Mouse (Mus musculus) embryonic facial prominence, embryonic 11.5 days (tissue): ENCODE measurements around the gene Zmiz1. TPM values are rescaled to one million over a fixed set of nuclear protein-coding genes. Genes with fewer than 3 reads are reported as not detected.
A peak's percentile ranks its signal among the peaks of the same experiment; 100 is the strongest.

Experiments
- ATAC-seq: fragments of 200-750 bp; cut with Nextera tagmentation; replicated peaks from 2 replicates; pipeline ENCODE4 v1.8.0; 2017; ENCODE audit warnings: low read depth; ENCODE audit not compliant: insufficient number of reproducible peaks, low FRiP score, low TSS enrichment
- DNase-seq: peaks from one replicate; pipeline ENCODE4 v3.0.0-alpha.2; 2015; ENCODE audit warnings: low spot score
- H3K27ac ChIP-seq: fragments of 300-500 bp; sonication (generic); replicated peaks from 2 replicates; pipeline ENCODE4 v1.5.1; 2014; ENCODE audit warnings: mild to moderate bottlenecking, low read depth, low read length, control low read depth
- H3K27me3 ChIP-seq: fragments of 300-500 bp; sonication (generic); 2 replicates; pipeline ENCODE4 v1.6.1; 2014; ENCODE audit warnings: mild to moderate bottlenecking, low read length, moderate library complexity, mixed read lengths; ENCODE audit not compliant: control insufficient read depth, insufficient read depth
- H3K36me3 ChIP-seq: fragments of 300-500 bp; sonication (generic); replicated peaks from 2 replicates; pipeline ENCODE4 v1.6.1; 2014; ENCODE audit warnings: low read depth, mild to moderate bottlenecking, low read length, moderate library complexity, mixed read lengths; ENCODE audit not compliant: control insufficient read depth, insufficient read depth
- H3K4me1 ChIP-seq: fragments of 300-500 bp; sonication (generic); 2 replicates; pipeline ENCODE4 v1.6.1; 2014; ENCODE audit warnings: low read length, mixed read lengths; ENCODE audit not compliant: control insufficient read depth, insufficient read depth
- H3K4me2 ChIP-seq: fragments of 300-500 bp; sonication (generic); 2 replicates; pipeline ENCODE4 v1.6.1; 2014; ENCODE audit warnings: low read depth, mild to moderate bottlenecking, control low read depth, low read length, moderate library complexity
- H3K4me3 ChIP-seq: fragments of 300-500 bp; sonication (generic); 2 replicates; pipeline ENCODE4 v1.5.1; 2014; ENCODE audit warnings: low read depth, low read length, control low read depth
- H3K9ac ChIP-seq: fragments of 300-500 bp; sonication (generic); replicated peaks from 2 replicates; pipeline ENCODE4 v1.6.1; 2014; ENCODE audit warnings: mild to moderate bottlenecking, control low read depth, low read length
- H3K9me3 ChIP-seq: fragments of 300-500 bp; sonication (generic); replicated peaks from 2 replicates; pipeline ENCODE4 v1.6.1; 2016; ENCODE audit warnings: mild to moderate bottlenecking, low read length, inconsistent platforms, mixed read lengths; ENCODE audit not compliant: control insufficient read depth
- WGBS: fragments of 180-500 bp; shearing (Covaris S2); extraction: QIAGEN DNeasy Blood & Tissue Kit; methylation state at CpG from one replicate; pipeline ENCODE4 v1.1.7; 2014; 5-methylcytosine and 5-hydroxymethylcytosine counted together
- polyA plus RNA-seq: library from polyadenylated mRNA; unstranded; fragments of >200 nt; fragmentation: Nextera tagmentation; extraction: Ambion mirVana; gene quantifications from 2 replicates; pipeline ENCODE4 v1.2.1, GENCODE M21; 2014

Gene Zmiz1
- polyA plus RNA-seq, 1 experiment from 2014 or later: 27.7 TPM

- ATAC-seq (0 out of 2 replicates have a peak, but pooled peaks have one; percentile 11), DNase-seq (no peak)
- Histone ChIP-seq H3K27me3 (no peaks in the 10 kb centered on the region), H3K9me3 (no peaks in the 10 kb centered on the region), H3K36me3 (no peaks in the 10 kb centered on the region), H3K4me2 (no peak overlapping the region), H3K4me1 (peaks cover 4% of the 10 kb centered on the region), H3K4me3 (no peak overlapping the region), H3K9ac (no peak overlapping the region), H3K27ac (no peak overlapping the region)
- 79% methylated on average over 3 of the region's 3 CpGs for WGBS
Observed at GRCm38 (mm10) chr14:25479841-25480252, 20.9 kb downstream of the Zmiz1 start.

GRCm38 (mm10) chr14:25480443-25480842 is 21.5 kb downstream of the Zmiz1 start:
- Histone ChIP-seq H3K4me3 (no peak overlapping the region), H3K36me3 (no peaks in the 10 kb centered on the region), H3K9ac (no peak overlapping the region), H3K4me2 (no peak overlapping the region), H3K9me3 (no peaks in the 10 kb centered on the region), H3K27ac (no peak overlapping the region), H3K4me1 (peaks cover 4% of the 10 kb centered on the region), H3K27me3 (no peaks in the 10 kb centered on the region)
- DNase-seq: no peak
- no peak for ATAC-seq
- WGBS: 80% methylated on average over 4 of the region's 4 CpGs

GRCm38 (mm10) chr14:25480916-25481666 is 22.1 kb downstream of the Zmiz1 start:
- Histone ChIP-seq H3K9ac (no peak overlapping the region), H3K4me2 (no peak overlapping the region), H3K9me3 (no peaks in the 10 kb centered on the region), H3K27ac (no peak overlapping the region), H3K36me3 (no peaks in the 10 kb centered on the region), H3K4me1 (peaks cover 4% of the 10 kb centered on the region), H3K4me3 (no peak overlapping the region), H3K27me3 (no peaks in the 10 kb centered on the region)
- DNase-seq (no peak), ATAC-seq (no peak)
- WGBS: 55% methylated on average over 20 of the region's 20 CpGs

- Histone ChIP-seq H3K4me2 (no peak overlapping the region), H3K9ac (no peak overlapping the region), H3K36me3 (no peaks in the 10 kb centered on the region), H3K27ac (no peak overlapping the region), H3K9me3 (no peaks in the 10 kb centered on the region), H3K27me3 (no peaks in the 10 kb centered on the region), H3K4me1 (no peaks in the 10 kb centered on the region; the same call in 1 of the 2 replicates), H3K4me3 (no peak overlapping the region)
- 86% methylated on average over 11 of the region's 11 CpGs for WGBS
- no peak for ATAC-seq
- no peak for DNase-seq
Observed at GRCm38 (mm10) chr14:25481667-25482331, 22.8 kb downstream of the Zmiz1 start.

- H3K27me3 ChIP-seq: no peaks in the 10 kb centered on the region
- no peak overlapping the region for H3K27ac ChIP-seq
- DNase-seq: no peak
- H3K36me3 ChIP-seq: no peaks in the 10 kb centered on the region
- 65% methylated on average over 5 of the region's 5 CpGs for WGBS
- no peak overlapping the region for H3K4me2 ChIP-seq
- H3K4me1 ChIP-seq: no peaks in the 10 kb centered on the region; the same call in 1 of the 2 replicates
- no peak overlapping the region for H3K9ac ChIP-seq
- no peaks in the 10 kb centered on the region for H3K9me3 ChIP-seq
- ATAC-seq: no peak
- no peak overlapping the region for H3K4me3 ChIP-seq
Observed at GRCm38 (mm10) chr14:25482404-25482803, 23.4 kb downstream of the Zmiz1 start.

GRCm38 (mm10) chr14:25483285-25483684 is 24.3 kb downstream of the Zmiz1 start:
- Histone ChIP-seq H3K4me3 (no peak overlapping the region), H3K4me1 (no peaks in the 10 kb centered on the region; the same call in 1 of the 2 replicates), H3K27me3 (no peaks in the 10 kb centered on the region), H3K36me3 (no peaks in the 10 kb centered on the region), H3K9ac (no peak overlapping the region), H3K9me3 (no peaks in the 10 kb centered on the region), H3K27ac (no peak overlapping the region), H3K4me2 (no peak overlapping the region)
- no peak for DNase-seq
- ATAC-seq: no peak
- 93% methylated on average over 2 of the region's 2 CpGs for WGBS

GRCm38 (mm10) chr14:25484049-25484448 is 25.1 kb downstream of the Zmiz1 start:
- 69% methylated on average over 5 of the region's 5 CpGs for WGBS
- DNase-seq: no peak
- no peak overlapping the region for H3K27ac ChIP-seq

GRCm38 (mm10) chr14:25486220-25486619 is 27.2 kb downstream of the Zmiz1 start:
- Histone ChIP-seq H3K4me1 (no peaks in the 10 kb centered on the region; the same call in 1 of the 2 replicates), H3K4me2 (no peak overlapping the region), H3K27me3 (no peaks in the 10 kb centered on the region), H3K9me3 (no peaks in the 10 kb centered on the region), H3K4me3 (no peak overlapping the region), H3K9ac (no peak overlapping the region), H3K27ac (no peak overlapping the region), H3K36me3 (no peaks in the 10 kb centered on the region)
- 82% methylated on average over 2 of the region's 2 CpGs for WGBS
- DNase-seq (no peak), ATAC-seq (no peak)

More at GRCm38 (mm10) chr14:25484049-25484448, 25.1 kb downstream of the Zmiz1 start:
- Histone ChIP-seq H3K4me2 (no peak overlapping the region), H3K4me1 (no peaks in the 10 kb centered on the region; the same call in 1 of the 2 replicates), H3K27me3 (no peaks in the 10 kb centered on the region), H3K36me3 (no peaks in the 10 kb centered on the region), H3K9ac (no peak overlapping the region), H3K4me3 (no peak overlapping the region), H3K9me3 (no peaks in the 10 kb centered on the region)
- no peak for ATAC-seq
